Mouse (Mus musculus) liver, embryonic 12.5 days (tissue): ENCODE results near the gene Smndc1. TPM values are rescaled to one million over a fixed set of nuclear protein-coding genes. Genes with fewer than 3 reads are reported as not detected.

Source experiments
- polyA plus RNA-seq: library from polyadenylated mRNA; unstranded; fragments of >200 nt; fragmentation: Nextera tagmentation; extraction: Ambion mirVana; gene quantifications from 2 replicates; pipeline ENCODE4 v1.2.1, GENCODE M21; 2016

Gene Smndc1
- polyA plus RNA-seq, 1 experiment from 2014 or later = 29.3 TPM

Other genes with a start within 250 kb of the Smndc1 start
- gene Mxi1, start 80.1 kb downstream of the Smndc1 start, polyA plus RNA-seq = 38.3 and 39.3 TPM in 2 replicates
- gene Gm10197, start 18.8 kb downstream of the Smndc1 start, polyA plus RNA-seq = not detected in 2 replicates
- gene Dusp5, start 138.5 kb upstream of the Smndc1 start, polyA plus RNA-seq = 5.7 and 5.9 TPM in 2 replicates
- gene Nutf2-ps1, start 198.5 kb upstream of the Smndc1 start, polyA plus RNA-seq = 289 and 313 TPM in 2 replicates
- gene Smc3, start 209.8 kb upstream of the Smndc1 start, polyA plus RNA-seq = 52.9 and 53.3 TPM in 2 replicates